Mouse (Mus musculus): ENCODE results near the gene Myo18a. TPM values are rescaled to one million over a fixed set of nuclear protein-coding genes. Genes with fewer than 3 reads are reported as not detected.

Gene Myo18a
- polyA plus RNA-seq, 1 experiment from 2014 or later, result 21.6 TPM

- no peak for DNase-seq (ENCODE audit: low spot score)
- no peak for TF ChIP-seq EP300 (IDR thresholded peaks at IDR 0.05)
- no peak for TF ChIP-seq CTCF (IDR thresholded peaks at IDR 0.05)
- Histone ChIP-seq H3K9me3 (ENCODE audit: low read length) (no peaks in the 10 kb centered on the region), H3K9ac (replicated peaks; ENCODE audit: low read depth) (no peak overlapping the region), H3K4me2 (replicated peaks; ENCODE audit: low read depth, low read length) (no peak overlapping the region), H3K36me3 (ENCODE audit: insufficient read depth, low read length) (peaks cover 11% of the 10 kb centered on the region; the same call in 1 of the 2 replicates), H3K4me1 (ENCODE audit: insufficient read depth, low read depth, low read length) (no peaks in the 10 kb centered on the region), H3K27ac (ENCODE audit: low read length) (no peak overlapping the region), H3K27me3 (replicated peaks; ENCODE audit: insufficient read depth, low read length) (no peaks in the 10 kb centered on the region), H3K4me3 (ENCODE audit: low read depth, low read length) (no peak overlapping the region)
- WGBS, result 91% methylated on average over 7 of the region's 7 CpGs
- no peak for ATAC-seq
Measured at GRCm38 (mm10) chr11:77862887-77863286, 99.8 kb downstream of the Myo18a start.

GRCm38 (mm10) chr11:77864771-77865170 lies 101.7 kb downstream of the Myo18a start:
- TF ChIP-seq CTCF (IDR thresholded peaks at IDR 0.05), result no peak
- TF ChIP-seq EP300 (IDR thresholded peaks at IDR 0.05), result no peak
- Histone ChIP-seq H3K4me3 (ENCODE audit: low read depth, low read length) (no peak overlapping the region), H3K36me3 (ENCODE audit: insufficient read depth, low read length) (0 out of 2 replicates have a peak, but pooled peaks cover 5% of the 10 kb centered on the region), H3K9ac (replicated peaks; ENCODE audit: low read depth) (no peak overlapping the region), H3K4me2 (replicated peaks; ENCODE audit: low read depth, low read length) (no peak overlapping the region), H3K27me3 (replicated peaks; ENCODE audit: insufficient read depth, low read length) (no peaks in the 10 kb centered on the region), H3K27ac (ENCODE audit: low read length) (no peak overlapping the region), H3K9me3 (ENCODE audit: low read length) (no peaks in the 10 kb centered on the region), H3K4me1 (ENCODE audit: insufficient read depth, low read depth, low read length) (no peaks in the 10 kb centered on the region)
- no peak for DNase-seq (ENCODE audit: low spot score)
- 71% methylated on average over 12 of the region's 12 CpGs for WGBS
- ATAC-seq, result no peak

GRCm38 (mm10) chr11:77867419-77868083 lies 104.5 kb downstream of the Myo18a start:
- no peak for DNase-seq (ENCODE audit: low spot score)

GRCm38 (mm10) chr11:77871436-77871835 lies 108.4 kb downstream of the Myo18a start:
- Histone ChIP-seq H3K9ac (replicated peaks; ENCODE audit: low read depth) (no peak overlapping the region), H3K27ac (ENCODE audit: low read length) (no peak overlapping the region), H3K9me3 (ENCODE audit: low read length) (no peaks in the 10 kb centered on the region), H3K36me3 (ENCODE audit: insufficient read depth, low read length) (no peaks in the 10 kb centered on the region), H3K27me3 (replicated peaks; ENCODE audit: insufficient read depth, low read length) (no peaks in the 10 kb centered on the region), H3K4me3 (ENCODE audit: low read depth, low read length) (no peak overlapping the region), H3K4me2 (replicated peaks; ENCODE audit: low read depth, low read length) (no peak overlapping the region), H3K4me1 (ENCODE audit: insufficient read depth, low read depth, low read length) (no peaks in the 10 kb centered on the region)
- ATAC-seq (no peak), DNase-seq (ENCODE audit: low spot score) (no peak)
- TF ChIP-seq EP300 (IDR thresholded peaks at IDR 0.05) (no peak), CTCF (IDR thresholded peaks at IDR 0.05) (no peak)
- WGBS, result 35% methylated on average over 4 of the region's 4 CpGs

More at GRCm38 (mm10) chr11:77867419-77868083, 104.5 kb downstream of the Myo18a start:
- H3K27ac ChIP-seq (ENCODE audit: low read length), result no peak overlapping the region
- TF ChIP-seq CTCF (IDR thresholded peaks at IDR 0.05) (no peak), EP300 (IDR thresholded peaks at IDR 0.05) (no peak)
- no peaks in the 10 kb centered on the region for H3K4me1 ChIP-seq (ENCODE audit: insufficient read depth, low read depth, low read length)
- ATAC-seq, result no peak
- 0 out of 2 replicates have a peak, but pooled peaks cover 5% of the 10 kb centered on the region for H3K36me3 ChIP-seq (ENCODE audit: insufficient read depth, low read length)
- no peak overlapping the region for H3K4me2 ChIP-seq (replicated peaks; ENCODE audit: low read depth, low read length)
- H3K9ac ChIP-seq (replicated peaks; ENCODE audit: low read depth), result no peak overlapping the region
- H3K27me3 ChIP-seq (replicated peaks; ENCODE audit: insufficient read depth, low read length), result no peaks in the 10 kb centered on the region
- WGBS, result 32% methylated on average over 11 of the region's 12 CpGs
- no peak overlapping the region for H3K4me3 ChIP-seq (ENCODE audit: low read depth, low read length)
- no peaks in the 10 kb centered on the region for H3K9me3 ChIP-seq (ENCODE audit: low read length)

- H3K4me2 ChIP-seq (replicated peaks; ENCODE audit: low read depth, low read length), result no peak overlapping the region
Measured at GRCm38 (mm10) chr11:77872236-77872635, 109.2 kb downstream of the Myo18a start.

GRCm38 (mm10) chr11:77872685-77873084 lies 109.6 kb downstream of the Myo18a start:
- H3K4me1 ChIP-seq (ENCODE audit: insufficient read depth, low read depth, low read length), result no peaks in the 10 kb centered on the region
- ATAC-seq (no peak), DNase-seq (ENCODE audit: low spot score) (no peak)
- H3K36me3 ChIP-seq (ENCODE audit: insufficient read depth, low read length), result no peaks in the 10 kb centered on the region
- H3K9me3 ChIP-seq (ENCODE audit: low read length), result no peaks in the 10 kb centered on the region
- H3K9ac ChIP-seq (replicated peaks; ENCODE audit: low read depth), result no peak overlapping the region
- H3K27me3 ChIP-seq (replicated peaks; ENCODE audit: insufficient read depth, low read length), result no peaks in the 10 kb centered on the region
- H3K4me3 ChIP-seq (ENCODE audit: low read depth, low read length), result no peak overlapping the region
- H3K4me2 ChIP-seq (replicated peaks; ENCODE audit: low read depth, low read length), result no peak overlapping the region
- H3K27ac ChIP-seq (ENCODE audit: low read length), result no peak overlapping the region
- 13% methylated on average over 7 of the region's 7 CpGs for WGBS
- TF ChIP-seq EP300 (IDR thresholded peaks at IDR 0.05) (no peak), CTCF (IDR thresholded peaks at IDR 0.05) (no peak)

More at GRCm38 (mm10) chr11:77872236-77872635, 109.2 kb downstream of the Myo18a start:
- Histone ChIP-seq H3K27ac (ENCODE audit: low read length) (no peak overlapping the region), H3K36me3 (ENCODE audit: insufficient read depth, low read length) (no peaks in the 10 kb centered on the region), H3K4me1 (ENCODE audit: insufficient read depth, low read depth, low read length) (no peaks in the 10 kb centered on the region), H3K27me3 (replicated peaks; ENCODE audit: insufficient read depth, low read length) (no peaks in the 10 kb centered on the region), H3K9ac (replicated peaks; ENCODE audit: low read depth) (no peak overlapping the region), H3K4me3 (ENCODE audit: low read depth, low read length) (no peak overlapping the region), H3K9me3 (ENCODE audit: low read length) (no peaks in the 10 kb centered on the region)
- TF ChIP-seq CTCF (IDR thresholded peaks at IDR 0.05), result no peak
- no peak for TF ChIP-seq EP300 (IDR thresholded peaks at IDR 0.05)
- DNase-seq (ENCODE audit: low spot score), result no peak
- WGBS, result 8% methylated on average over 11 of the region's 11 CpGs
- no peak for ATAC-seq

All from lung, postnatal 0 days (tissue).